Mouse (Mus musculus) thymus, adult 18-20 months (tissue): Measurements from ENCODE around the gene Isoc2b.
A peak's percentile ranks its signal among the peaks of the same experiment; 100 is the strongest.
"Not testable (repeated sequence)": the region's sequence is repeated elsewhere in the genome, so short reads cannot be mapped to it uniquely, and the experiment has no call there.

Source experiments
- DNase-seq, 2 experiments: peaks; one replicate each; pipeline ENCODE4 v3.0.0; 2022; ENCODE audit warnings: mixed read lengths in 2 of 2

Gene Isoc2b

DNA sequence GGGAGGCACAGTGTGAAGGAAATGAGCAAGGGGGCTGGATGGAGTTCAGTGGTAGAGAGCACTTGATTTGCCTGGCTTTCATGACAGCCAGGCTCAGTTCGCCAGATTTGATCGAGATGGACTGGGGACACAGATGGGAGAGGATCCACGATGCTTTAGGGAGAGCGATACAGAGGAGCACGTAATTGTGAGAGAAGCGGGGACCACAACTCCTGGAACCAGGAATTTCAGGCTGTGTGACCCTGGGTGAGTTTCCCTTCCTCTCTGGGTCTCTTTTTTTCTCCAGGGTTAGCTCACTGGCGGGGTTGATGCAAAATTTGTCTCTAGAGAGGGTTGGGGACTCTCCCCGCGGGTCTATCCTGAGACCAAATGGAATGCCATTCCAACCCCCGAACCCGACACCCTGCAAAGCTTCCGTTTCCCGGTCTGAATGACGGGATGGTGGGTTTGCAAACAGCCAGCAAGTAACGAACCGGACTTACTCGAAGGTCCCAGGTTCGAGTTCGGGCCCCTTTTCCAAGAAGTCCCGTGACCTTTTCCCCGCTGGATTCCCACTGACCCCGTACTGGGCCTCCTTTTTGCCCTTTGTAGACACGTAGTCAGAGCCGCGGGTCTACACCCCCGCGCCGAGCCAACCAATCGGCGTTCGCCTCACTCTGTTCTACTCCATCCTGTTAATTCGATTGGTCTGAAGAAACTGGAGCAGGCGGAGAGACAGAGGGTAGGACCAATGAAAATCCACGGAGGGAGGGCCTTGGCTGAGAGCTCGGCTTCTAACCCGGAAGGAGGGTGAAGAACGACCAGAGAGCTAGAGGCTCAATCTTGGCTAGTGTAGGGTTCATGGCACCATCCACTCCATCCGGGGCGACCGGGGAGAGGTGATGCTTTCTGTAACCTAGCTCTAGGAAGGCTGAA, 4.2 kb downstream of the Isoc2b start:
- peak; percentile 91 to 96 for DNase-seq

DNA sequence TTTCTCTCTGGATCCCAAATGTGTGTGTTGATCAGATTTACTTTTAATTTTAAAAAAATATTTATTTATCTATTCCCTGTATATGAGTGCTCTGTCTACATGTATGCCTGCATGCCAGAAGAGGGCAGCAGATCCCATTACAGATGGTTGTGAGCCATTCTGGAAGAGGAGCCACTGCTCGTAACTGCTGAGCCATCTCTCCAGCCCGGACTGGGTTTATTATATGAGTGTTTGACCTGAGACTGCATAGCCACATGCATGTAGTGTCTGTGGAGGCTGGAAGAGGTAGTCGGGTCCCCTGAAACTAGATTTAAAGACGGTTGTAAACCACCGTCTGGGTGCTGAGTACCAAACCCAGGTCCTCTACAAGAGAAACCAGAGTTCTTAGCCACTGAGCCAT, 5.0 kb downstream of the Isoc2b start:
- peak in 1 of 2 experiments; percentile 30 for DNase-seq

DNA sequence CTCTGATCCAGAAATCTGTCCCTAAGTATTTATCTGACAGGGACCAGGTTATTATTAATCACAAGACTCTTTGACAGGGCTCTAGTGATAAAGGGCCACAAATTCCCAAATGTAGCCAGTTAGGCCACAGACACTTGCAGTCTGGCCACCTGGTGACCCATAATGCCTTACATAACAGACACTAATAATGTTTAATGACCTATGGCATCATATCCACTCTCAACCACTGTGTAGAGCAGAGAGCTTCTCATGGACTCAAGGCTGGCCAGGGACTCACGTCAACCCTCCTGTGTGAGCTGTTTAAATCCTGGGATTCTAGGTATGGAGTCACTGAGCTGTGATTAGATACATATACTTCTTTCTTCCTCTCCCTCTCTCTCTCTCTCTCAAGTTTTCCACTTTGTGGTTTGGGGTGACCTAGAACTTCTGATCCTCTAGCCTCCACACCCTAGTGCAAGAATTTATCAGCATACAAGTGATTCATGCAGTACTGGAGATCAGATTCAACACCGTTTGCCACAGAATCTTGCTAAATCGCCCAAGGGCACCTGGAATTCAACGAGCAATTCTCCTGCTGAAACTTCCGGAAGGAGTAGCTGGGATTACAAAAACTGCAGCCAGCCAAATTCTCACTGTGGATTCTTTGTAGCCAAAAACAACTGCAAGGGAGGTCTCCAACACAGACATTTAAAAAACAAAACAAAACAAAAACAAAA, 5.8 kb downstream of the Isoc2b start:
- no peak for DNase-seq

GRCm38 (mm10) chr7:4863541-4864080, 6.4 kb downstream of the Isoc2b start:
- no peak for DNase-seq

DNA sequence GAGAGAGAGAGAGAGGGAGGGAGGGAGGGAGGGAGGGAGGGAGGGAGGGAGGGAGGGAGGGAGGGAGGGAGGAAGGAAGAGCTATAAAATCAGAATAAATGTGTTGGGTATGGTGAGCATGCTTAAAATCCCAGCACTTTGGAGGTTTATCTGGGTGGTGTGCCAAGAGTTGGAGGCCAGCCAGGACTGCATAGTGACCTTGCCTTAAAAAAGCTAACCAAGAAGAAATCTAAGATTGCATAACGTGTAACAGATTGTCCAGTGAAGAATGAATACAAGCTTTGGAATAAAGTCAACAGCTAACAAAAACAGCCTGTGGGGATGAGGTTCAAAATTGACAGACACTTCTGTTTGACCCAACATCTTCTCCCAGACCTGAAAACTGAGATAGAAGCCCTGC, 7.0 kb downstream of the Isoc2b start:
- DNase-seq: no peak

DNA sequence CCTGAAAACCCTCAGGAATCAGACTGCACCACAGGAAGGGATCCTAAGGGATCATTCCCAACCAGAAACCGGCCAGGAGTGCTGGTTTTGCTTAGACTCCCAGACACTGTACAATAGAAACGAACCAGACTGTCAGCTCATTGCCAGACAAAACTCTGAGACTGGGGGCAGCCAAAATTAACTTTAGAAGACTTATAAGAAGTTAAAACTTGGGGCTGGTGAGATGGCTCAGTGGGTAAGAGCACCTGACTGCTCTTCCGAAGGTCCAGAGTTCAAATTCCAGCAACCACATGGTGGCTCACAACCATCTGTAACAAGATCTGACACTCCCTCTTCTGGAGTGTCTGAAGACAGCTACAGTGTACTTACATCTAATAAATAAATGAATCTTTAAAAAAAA, 9.1 kb downstream of the Isoc2b start:
- not testable (repeated sequence) for DNase-seq

DNA sequence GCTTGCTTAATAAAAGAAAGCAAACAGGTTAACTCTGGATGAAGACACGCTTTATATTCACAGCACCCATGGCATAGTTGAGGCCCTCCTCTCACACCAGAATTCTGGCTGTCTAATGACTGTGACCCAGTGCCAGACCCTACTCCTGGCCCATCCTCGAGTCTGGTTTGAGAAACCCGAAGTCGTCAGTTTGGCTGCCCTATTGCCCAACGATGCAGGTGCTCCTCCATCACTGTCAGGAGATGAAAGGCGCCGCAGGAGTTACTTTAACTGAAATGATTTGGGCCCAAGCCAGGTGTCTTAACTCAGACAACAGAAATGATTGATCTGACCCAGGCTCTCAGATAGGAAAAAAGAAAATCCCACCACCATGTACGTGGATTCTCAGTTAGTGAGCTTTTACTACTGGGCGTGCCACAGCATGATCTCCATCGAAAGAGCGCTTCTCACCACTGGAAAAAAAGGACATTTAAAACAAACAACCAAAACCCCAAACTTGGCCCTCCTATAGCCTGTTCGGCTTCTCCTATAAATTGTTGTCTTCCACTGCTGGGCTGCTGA, 10.6 kb downstream of the Isoc2b start:
- no peak for DNase-seq

DNA sequence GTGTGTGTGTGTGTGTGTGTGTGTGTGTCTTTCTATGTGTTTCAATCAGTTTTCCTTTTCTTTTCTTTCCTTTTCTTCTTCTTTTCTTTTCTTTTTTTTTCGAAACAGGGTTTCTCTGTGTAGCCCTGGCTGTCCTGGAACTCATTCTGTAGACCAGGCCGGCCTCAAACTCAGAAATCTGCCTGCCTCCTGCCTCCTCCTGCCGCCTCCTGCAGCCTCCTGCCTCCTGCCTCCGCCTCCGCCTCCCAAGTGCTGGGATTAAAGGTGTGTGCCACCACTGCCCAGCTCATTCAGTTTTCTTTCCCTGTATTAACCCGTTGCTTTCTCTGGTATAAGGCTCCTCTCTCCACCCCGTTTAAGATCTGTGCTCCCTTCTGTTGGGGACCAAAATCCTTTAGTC, 12.7 kb downstream of the Isoc2b start:
- DNase-seq: no peak

DNA sequence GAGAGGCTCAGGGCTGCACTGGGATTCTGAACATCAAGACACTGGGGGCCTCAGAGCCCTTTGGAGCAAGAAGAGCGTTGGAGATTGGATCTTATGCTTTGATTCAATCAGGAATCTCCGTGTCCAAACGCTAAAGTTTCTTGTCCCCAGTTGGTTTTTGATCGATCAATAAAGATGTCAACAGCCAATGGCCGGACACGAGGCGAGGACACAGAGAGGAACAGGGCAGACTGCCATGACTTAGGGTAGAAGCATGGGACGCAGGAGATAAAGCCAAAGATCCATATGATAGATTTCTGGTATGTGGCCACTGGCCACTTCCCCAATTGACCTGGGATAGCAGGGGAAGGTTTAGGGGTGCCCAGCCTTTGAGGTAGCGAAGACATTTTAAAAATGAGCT, 13.6 kb downstream of the Isoc2b start:
- no peak for DNase-seq

DNA sequence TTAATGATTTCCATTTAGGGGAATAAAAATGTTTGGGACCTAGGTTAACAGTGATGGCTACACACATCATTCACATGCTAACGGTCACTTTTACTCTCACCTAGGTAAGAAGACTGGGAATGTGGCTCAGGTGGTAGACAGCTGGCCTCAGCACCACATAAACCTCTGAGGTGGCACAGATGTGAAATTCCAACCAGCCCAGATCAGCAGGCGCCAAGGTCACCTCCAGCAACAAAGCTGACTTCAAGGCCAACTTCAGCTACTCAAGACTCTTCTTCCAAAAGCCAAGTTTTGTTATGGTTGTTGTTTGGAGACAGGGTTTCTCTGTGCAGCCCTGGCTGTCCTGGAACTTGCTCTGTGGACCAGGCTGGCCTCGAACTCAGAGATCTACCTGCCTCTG, 16.4 kb downstream of the Isoc2b start:
- no peak for DNase-seq

DNA sequence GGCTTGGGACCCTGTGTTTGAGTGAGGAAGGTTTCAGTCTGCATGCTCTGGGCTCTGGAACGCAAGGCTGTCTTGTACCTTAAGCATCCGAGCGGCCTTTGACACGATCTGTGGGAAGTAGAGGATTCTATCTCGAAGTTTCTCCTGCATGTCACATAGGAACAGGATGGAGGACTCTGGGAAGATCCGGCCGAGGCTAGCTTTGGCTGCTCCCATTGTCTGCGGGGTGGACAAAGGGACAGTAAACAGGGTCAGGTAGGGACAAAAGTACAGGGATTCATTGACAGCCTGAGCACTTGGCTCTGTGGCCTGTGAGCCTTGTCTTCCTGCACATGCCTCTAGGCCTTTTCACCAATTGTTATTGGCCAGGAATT, 18.8 kb downstream of the Isoc2b start:
- DNase-seq: no peak

DNA sequence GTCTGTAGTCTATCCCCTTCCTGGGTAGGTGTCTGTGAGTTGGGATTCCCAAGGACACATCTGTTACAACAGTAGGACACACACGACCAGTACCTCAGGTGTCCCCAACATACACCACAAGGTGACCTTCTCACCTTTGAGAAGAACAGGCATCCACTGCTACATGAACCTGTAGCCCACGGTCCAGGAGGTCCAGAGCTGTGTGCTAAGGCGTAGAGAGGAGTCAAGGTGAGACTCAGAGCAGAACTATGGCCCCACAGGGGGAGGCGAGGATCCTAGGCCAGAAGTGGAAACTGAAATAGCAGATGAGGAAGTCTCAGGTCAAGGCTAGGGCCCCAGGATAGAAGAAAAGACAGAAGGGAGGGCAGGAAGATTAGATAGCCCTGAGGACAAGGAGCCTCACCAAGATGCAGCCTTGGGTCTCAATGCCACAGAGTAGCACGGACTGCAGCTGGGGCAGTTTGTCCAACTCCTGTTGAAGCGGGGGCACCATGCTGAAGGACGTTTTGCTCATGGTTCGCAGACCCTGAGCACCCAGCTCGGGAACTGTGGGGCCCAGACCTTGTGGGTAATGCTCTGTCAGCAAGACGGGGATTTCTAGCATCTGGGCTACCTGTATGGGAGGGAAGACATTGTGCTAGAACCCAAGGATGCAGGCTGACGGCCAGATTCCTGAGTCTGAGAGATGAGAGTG, 19.3 kb downstream of the Isoc2b start:
- DNase-seq: no peak

DNA sequence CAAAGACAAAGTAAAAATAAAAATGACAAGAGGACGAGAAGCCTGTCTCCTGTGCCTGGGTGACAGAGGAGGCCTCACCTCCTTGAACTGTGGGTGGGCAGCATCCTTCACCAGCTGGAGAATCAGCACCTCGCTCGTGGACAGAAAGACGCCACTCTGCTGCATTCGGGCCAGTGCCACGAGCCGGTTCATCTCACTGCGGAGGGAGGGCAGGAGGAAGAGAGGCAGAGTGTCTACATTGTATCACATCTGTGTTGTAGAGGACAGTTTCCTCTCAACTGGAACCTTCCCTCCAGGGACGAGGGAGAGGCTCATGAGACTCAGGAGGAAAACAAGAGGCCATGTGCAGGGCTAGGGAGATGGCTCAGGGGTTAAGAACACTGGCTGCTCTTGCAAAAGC, 20.7 kb downstream of the Isoc2b start:
- no peak for DNase-seq

GRCm38 (mm10) chr7:4844917-4845309, 25.1 kb downstream of the Isoc2b start:
- DNase-seq: no peak

GRCm38 (mm10) chr7:4844245-4844916, 25.7 kb downstream of the Isoc2b start, which contains the start of gene Shisa7:
TSS of gene Shisa7 (minus strand) at chr7:4844696.
- DNase-seq: no peak

DNA sequence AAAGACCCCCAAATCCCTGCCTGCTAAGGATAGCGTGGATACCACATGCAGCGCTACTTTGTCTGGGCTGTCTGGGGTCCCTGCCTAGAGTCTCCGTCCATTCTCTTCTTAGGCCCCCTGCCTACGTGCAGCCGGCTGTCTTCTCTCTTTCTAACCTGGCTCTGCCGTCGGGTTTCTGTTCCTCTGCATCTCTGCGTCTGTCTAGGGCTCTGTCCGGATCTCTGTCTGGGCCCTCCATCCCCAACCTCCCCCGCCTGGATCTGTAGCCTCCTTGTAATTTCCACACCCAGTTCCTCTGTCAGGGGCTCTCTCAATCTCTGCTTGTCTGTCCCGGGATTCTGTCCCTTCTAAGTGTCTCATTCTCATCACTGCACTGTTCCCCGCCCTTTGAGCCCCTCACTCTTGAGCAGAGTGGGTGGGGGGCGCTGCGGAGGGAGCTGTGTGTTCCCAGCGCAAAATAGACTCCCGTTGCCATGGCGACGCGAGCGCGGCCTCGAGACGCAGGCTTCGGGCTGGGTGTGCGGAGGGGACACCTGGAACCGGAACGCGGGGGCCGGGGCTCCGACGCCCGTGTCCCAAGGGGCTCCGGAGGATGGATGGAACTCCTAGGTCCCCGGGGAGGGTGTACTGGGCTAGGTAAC, 26.3 kb downstream of the Isoc2b start:
- no peak for DNase-seq

DNA sequence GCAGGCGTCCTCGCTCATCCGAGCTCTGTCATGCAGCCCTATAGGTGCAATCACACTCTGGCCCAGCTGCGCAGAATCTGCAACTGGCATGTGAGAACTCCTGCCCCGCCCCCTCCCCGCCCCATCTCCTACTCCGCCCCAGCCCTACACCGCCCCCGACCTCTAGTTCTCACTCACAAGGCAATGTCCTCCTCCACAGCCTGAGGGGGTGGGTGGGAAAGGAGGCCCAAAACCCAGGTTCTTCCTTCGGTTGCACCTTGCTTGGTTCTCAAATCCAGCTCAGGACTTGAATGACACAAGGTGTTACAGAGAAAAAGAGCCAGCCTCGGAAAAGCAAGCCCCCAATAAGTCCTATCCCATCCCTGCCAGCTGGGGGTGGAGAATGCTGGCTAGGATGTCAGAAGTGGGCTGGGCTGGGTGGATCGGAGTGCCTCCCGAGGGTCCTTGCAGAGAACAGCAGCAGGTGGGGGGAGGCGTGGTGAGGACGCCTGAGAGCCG, 27.4 kb downstream of the Isoc2b start:
- DNase-seq: no peak

GRCm38 (mm10) chr7:4842077-4842476, 28.0 kb downstream of the Isoc2b start:
- no peak for DNase-seq

DNA sequence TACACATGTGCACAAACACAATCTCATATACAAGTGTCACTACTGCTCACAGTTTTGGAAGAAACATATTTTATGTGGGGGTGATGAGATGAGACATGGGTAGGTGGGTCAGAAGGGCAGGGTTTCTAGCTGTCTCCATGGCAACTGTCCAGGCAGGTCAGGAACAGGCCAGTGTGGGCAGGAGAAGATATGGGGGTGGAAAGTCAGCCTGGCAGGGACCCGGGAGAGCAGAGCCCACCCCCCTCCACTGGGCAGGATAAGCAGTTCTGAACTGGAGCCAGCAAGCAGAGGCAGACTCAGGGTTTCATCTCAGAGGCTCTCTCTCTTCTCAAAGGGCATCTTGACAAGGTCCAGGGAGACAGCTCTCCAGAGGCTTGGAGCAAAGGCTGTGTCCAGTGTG, 32.4 kb downstream of the Isoc2b start:
- no peak for DNase-seq

- DNase-seq: peak; percentile 42 to 43
Measured at GRCm38 (mm10) chr7:4836351-4836792, 33.7 kb downstream of the Isoc2b start.

GRCm38 (mm10) chr7:4835631-4836327, 34.3 kb downstream of the Isoc2b start:
- DNase-seq: no peak
